Mouse (Mus musculus) hindbrain, embryonic 11.5 days (tissue): ENCODE measurements around the gene Kalrn. TPM values are rescaled to one million over a fixed set of nuclear protein-coding genes. Genes with fewer than 3 reads are reported as not detected.

Experiments used
- ATAC-seq: fragments of 200-750 bp; cut with Nextera tagmentation; 2 replicates; pipeline ENCODE4 v1.8.0; 2017; ENCODE audit warnings: mild to moderate bottlenecking, moderate TSS enrichment, moderate library complexity; ENCODE audit not compliant: low FRiP score
- DNase-seq: peaks from one replicate; pipeline ENCODE4 v3.0.0-alpha.2; 2015; ENCODE audit warnings: low spot score
- H3K27ac ChIP-seq: fragments of 300-500 bp; sonication (generic); 2 replicates; pipeline ENCODE4 v1.5.1; 2014; ENCODE audit warnings: mild to moderate bottlenecking, low read depth, low read length
- H3K27me3 ChIP-seq: fragments of 300-500 bp; sonication (generic); 2 replicates; pipeline ENCODE4 v1.6.1; 2014; ENCODE audit warnings: mild to moderate bottlenecking, low read length, moderate library complexity, mixed read lengths; ENCODE audit not compliant: control insufficient read depth, insufficient read depth
- H3K36me3 ChIP-seq: fragments of 300-500 bp; sonication (generic); 2 replicates; pipeline ENCODE4 v1.6.1; 2014; ENCODE audit warnings: mild to moderate bottlenecking, low read length, moderate library complexity, mixed read lengths; ENCODE audit not compliant: control insufficient read depth, insufficient read depth
- H3K4me1 ChIP-seq: fragments of 300-500 bp; sonication (generic); replicated peaks from 2 replicates; pipeline ENCODE4 v1.6.1; 2014; ENCODE audit warnings: low read length, mixed read lengths; ENCODE audit not compliant: control insufficient read depth, insufficient read depth
- H3K4me2 ChIP-seq: fragments of 300-500 bp; sonication (generic); replicated peaks from 2 replicates; pipeline ENCODE4 v1.6.1; 2014; ENCODE audit warnings: mild to moderate bottlenecking, low read depth, low read length
- H3K4me3 ChIP-seq: fragments of 300-500 bp; sonication (generic); 2 replicates; pipeline ENCODE4 v1.5.1; 2014; ENCODE audit warnings: low read depth, low read length
- H3K9ac ChIP-seq: fragments of 300-500 bp; sonication (generic); 2 replicates; pipeline ENCODE4 v1.6.1; 2014; ENCODE audit warnings: low read depth, low read length
- H3K9me3 ChIP-seq: fragments of 300-500 bp; sonication (generic); 2 replicates; pipeline ENCODE4 v1.6.1; 2016; ENCODE audit warnings: low read length; ENCODE audit not compliant: control insufficient read depth
- WGBS: fragments of 180-500 bp; shearing (Covaris S2); extraction: QIAGEN DNeasy Blood & Tissue Kit; methylation state at CpG from one replicate; pipeline ENCODE4 v1.1.7; 2014; 5-methylcytosine and 5-hydroxymethylcytosine counted together
- polyA plus RNA-seq: library from polyadenylated mRNA; unstranded; fragments of >200 nt; fragmentation: Nextera tagmentation; extraction: Ambion mirVana; gene quantifications from 2 replicates; pipeline ENCODE4 v1.2.1, GENCODE M21; 2014

Kalrn gene
- polyA plus RNA-seq, 1 experiment from 2014 or later, result 25.6 TPM

DNA sequence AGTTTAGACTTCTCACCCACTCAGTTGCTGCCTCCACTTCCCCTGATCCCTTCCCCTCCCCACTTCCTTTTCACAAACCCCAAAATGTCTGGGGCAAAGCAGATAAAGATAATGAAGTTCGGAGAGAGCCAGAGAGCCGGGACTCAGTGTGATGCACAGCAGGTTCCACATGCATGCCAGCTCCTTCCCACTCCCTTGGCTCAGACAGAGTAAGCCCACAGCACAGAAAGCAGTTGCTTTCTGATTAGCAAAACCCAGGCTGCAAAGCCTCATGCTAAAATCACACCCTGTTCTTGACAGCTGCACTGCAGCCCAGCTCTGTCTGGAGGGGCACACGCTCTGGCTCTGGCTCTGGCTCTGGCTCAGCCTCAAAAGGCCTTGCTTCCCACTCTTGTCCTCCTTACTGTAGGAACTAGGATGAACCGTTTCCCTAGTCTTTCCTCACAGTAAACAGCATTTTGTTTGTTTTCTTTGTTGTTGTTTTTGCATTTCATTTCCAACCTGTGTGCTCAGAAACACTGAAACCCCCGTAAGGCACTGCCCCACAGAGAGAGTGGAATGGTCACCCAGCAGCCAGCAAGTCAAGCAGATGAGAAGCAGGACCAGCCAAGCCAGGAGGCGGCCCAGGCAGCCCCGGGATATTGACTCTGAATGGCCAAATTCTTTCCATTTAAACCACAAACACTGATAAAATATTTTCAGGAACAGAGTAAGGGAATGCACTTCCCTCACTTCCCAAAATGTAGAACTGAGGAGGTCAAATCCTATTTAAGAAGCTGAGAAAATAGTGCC is 230.8 kb downstream of the Kalrn start:
- Histone ChIP-seq H3K9me3 (no peaks in the 10 kb centered on the region), H3K27ac (no peak overlapping the region), H3K4me1 (no peaks in the 10 kb centered on the region), H3K36me3 (no peaks in the 10 kb centered on the region), H3K4me2 (no peak overlapping the region), H3K9ac (no peak overlapping the region), H3K27me3 (no peaks in the 10 kb centered on the region), H3K4me3 (no peak overlapping the region)
- ATAC-seq (no peak), DNase-seq (no peak)
- WGBS, result 75% methylated on average over 7 of the region's 7 CpGs

DNA sequence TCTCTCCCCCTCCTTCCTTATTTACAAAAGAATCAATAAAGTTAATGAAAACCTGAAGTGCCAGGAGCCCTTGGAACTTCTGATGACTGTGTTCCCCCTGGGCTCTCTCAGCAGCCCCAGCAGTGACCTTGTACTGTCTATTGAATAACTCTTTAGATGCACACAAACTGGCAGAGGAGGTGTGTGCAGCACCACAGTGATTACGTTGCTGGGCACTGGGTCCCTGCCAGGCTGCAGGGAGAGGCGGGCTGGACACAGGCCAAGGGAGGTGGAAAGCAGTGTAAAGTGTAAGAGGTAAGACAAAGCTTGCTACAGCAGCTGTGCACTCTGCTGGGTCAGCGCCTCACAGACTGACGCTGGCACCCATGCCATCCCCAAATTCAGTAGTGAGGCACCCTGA is 238.4 kb downstream of the Kalrn start:
- DNase-seq (no peak), ATAC-seq (no peak)
- Histone ChIP-seq H3K4me3 (no peak overlapping the region), H3K9ac (no peak overlapping the region), H3K4me1 (no peaks in the 10 kb centered on the region), H3K4me2 (no peak overlapping the region), H3K27ac (no peak overlapping the region), H3K36me3 (no peaks in the 10 kb centered on the region), H3K27me3 (no peaks in the 10 kb centered on the region), H3K9me3 (no peaks in the 10 kb centered on the region)
- 76% methylated on average over 4 of the region's 4 CpGs for whole genome bisulfite sequencing

DNA sequence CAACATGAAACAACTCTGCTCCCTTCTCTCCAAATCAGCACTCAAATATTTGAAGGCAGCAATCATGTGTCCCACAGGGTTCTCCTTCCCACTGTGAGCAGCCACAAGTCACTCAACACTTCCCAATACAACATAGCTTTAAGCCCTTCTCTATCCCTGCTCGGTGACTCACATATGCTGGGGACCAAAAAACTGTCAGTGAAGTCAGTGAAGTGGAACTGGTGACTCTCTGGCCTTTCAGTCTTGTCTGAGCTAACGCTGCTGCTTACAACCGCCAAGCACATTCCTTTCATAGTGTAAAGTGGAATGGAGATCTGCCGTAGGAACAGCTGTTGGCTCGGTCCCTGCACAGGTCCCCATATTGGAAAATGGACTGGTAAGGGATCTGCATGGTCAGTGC is 241.7 kb downstream of the Kalrn start:
- H3K9ac ChIP-seq, result no peak overlapping the region
- no peak overlapping the region for H3K4me2 ChIP-seq
- no peak overlapping the region for H3K27ac ChIP-seq
- H3K27me3 ChIP-seq, result no peaks in the 10 kb centered on the region
- H3K4me1 ChIP-seq, result no peaks in the 10 kb centered on the region
- DNase-seq (peak; percentile 15), ATAC-seq (no peak)
- 34% methylated on average over 5 of the region's 5 CpGs for WGBS
- H3K4me3 ChIP-seq, result no peak overlapping the region
- no peaks in the 10 kb centered on the region for H3K36me3 ChIP-seq
- H3K9me3 ChIP-seq, result no peaks in the 10 kb centered on the region

GRCm38 (mm10) chr16:34329876-34330275 is 243.5 kb downstream of the Kalrn start:
- Histone ChIP-seq H3K27me3 (no peaks in the 10 kb centered on the region), H3K9me3 (no peaks in the 10 kb centered on the region), H3K9ac (no peak overlapping the region), H3K4me1 (no peaks in the 10 kb centered on the region), H3K27ac (no peak overlapping the region), H3K4me3 (no peak overlapping the region), H3K4me2 (no peak overlapping the region), H3K36me3 (no peaks in the 10 kb centered on the region)
- ATAC-seq (no peak), DNase-seq (no peak)
- WGBS, result 68% methylated on average over 9 of the region's 9 CpGs

- Histone ChIP-seq H3K9me3 (no peaks in the 10 kb centered on the region), H3K36me3 (no peaks in the 10 kb centered on the region), H3K27ac (no peak overlapping the region), H3K9ac (no peak overlapping the region), H3K4me3 (no peak overlapping the region), H3K27me3 (no peaks in the 10 kb centered on the region), H3K4me2 (no peak overlapping the region), H3K4me1 (no peaks in the 10 kb centered on the region)
- ATAC-seq (no peak), DNase-seq (no peak)
- WGBS, result 68% methylated on average over 12 of the region's 12 CpGs
Observed at GRCm38 (mm10) chr16:34329431-34329873, 243.9 kb downstream of the Kalrn start.

- Histone ChIP-seq H3K4me3 (no peak overlapping the region), H3K4me2 (no peak overlapping the region), H3K4me1 (no peaks in the 10 kb centered on the region), H3K36me3 (no peaks in the 10 kb centered on the region), H3K9ac (no peak overlapping the region), H3K27me3 (no peaks in the 10 kb centered on the region), H3K27ac (no peak overlapping the region), H3K9me3 (no peaks in the 10 kb centered on the region)
- no peak for DNase-seq
- ATAC-seq, result no peak
- WGBS, result 91% methylated on average over 5 of the region's 5 CpGs
Observed at GRCm38 (mm10) chr16:34327890-34328289, 245.4 kb downstream of the Kalrn start.

GRCm38 (mm10) chr16:34325869-34326268 is 247.5 kb downstream of the Kalrn start:
- H3K27ac ChIP-seq, result no peak overlapping the region
- no peak overlapping the region for H3K4me2 ChIP-seq
- no peaks in the 10 kb centered on the region for H3K4me1 ChIP-seq
- no peak overlapping the region for H3K9ac ChIP-seq
- DNase-seq, result no peak
- H3K36me3 ChIP-seq, result no peaks in the 10 kb centered on the region
- no peak overlapping the region for H3K4me3 ChIP-seq
- 94% methylated on average over 3 of the region's 3 CpGs for WGBS
- H3K27me3 ChIP-seq, result no peaks in the 10 kb centered on the region
- no peak for ATAC-seq
- no peaks in the 10 kb centered on the region for H3K9me3 ChIP-seq

GRCm38 (mm10) chr16:34325161-34325560 is 248.2 kb downstream of the Kalrn start:
- 94% methylated on average over 4 of the region's 4 CpGs for WGBS
- no peak overlapping the region for H3K4me2 ChIP-seq
- no peaks in the 10 kb centered on the region for H3K9me3 ChIP-seq
- H3K9ac ChIP-seq, result no peak overlapping the region
- ATAC-seq (no peak), DNase-seq (no peak)
- no peak overlapping the region for H3K27ac ChIP-seq
- no peaks in the 10 kb centered on the region for H3K36me3 ChIP-seq
- H3K4me3 ChIP-seq, result no peak overlapping the region
- H3K4me1 ChIP-seq, result no peaks in the 10 kb centered on the region
- no peaks in the 10 kb centered on the region for H3K27me3 ChIP-seq

GRCm38 (mm10) chr16:34324735-34325134 is 248.6 kb downstream of the Kalrn start:
- no peak for DNase-seq
- Histone ChIP-seq H3K9ac (no peak overlapping the region), H3K4me2 (no peak overlapping the region), H3K4me3 (no peak overlapping the region), H3K4me1 (no peaks in the 10 kb centered on the region), H3K36me3 (no peaks in the 10 kb centered on the region), H3K27me3 (no peaks in the 10 kb centered on the region), H3K9me3 (no peaks in the 10 kb centered on the region), H3K27ac (no peak overlapping the region)
- 60% methylated on average over 3 of the region's 3 CpGs for WGBS
- ATAC-seq, result no peak
